Mouse (Mus musculus) embryo, embryonic 10 days (tissue): ENCODE data around the gene Arl4a.

Experiments used
- DNase-seq: peaks from one replicate; pipeline ENCODE4 v3.0.0-alpha.2; 2015; ENCODE audit warnings: low spot score

Gene Arl4a

DNA sequence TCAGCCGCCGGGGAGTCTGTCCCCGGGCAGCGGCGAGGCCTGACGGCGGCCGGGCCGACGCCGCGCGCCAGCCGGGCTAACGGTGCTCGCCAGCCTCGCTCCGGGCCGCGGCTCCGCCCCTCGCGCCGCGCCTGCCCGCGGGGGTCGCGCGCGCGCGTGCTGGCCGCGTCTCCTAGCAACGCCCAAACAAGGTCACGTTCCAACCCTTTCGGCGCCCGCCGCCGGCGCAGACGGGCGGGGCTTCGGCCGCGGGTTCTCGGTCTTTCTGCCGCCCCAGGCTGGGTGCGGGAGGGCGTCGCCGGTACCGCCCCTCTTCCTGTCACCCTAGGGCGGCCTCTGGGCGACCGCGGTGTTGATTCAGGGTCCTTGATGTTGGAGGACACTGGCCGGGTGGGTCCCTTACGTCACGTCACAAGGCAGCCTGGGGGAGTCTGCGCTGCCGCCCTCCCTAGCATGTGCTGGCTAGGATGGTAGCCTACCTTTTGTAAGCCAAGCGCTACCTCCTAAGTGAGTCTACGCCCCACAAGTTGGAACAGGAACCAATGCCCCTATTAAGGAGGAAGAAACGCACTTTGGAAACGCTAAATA lies at the start of gene Arl4a:
TSS of gene Arl4a (minus strand) at position 150 of the 588 bp plus-strand sequence.
- peak; percentile 80 for DNase-seq

DNA sequence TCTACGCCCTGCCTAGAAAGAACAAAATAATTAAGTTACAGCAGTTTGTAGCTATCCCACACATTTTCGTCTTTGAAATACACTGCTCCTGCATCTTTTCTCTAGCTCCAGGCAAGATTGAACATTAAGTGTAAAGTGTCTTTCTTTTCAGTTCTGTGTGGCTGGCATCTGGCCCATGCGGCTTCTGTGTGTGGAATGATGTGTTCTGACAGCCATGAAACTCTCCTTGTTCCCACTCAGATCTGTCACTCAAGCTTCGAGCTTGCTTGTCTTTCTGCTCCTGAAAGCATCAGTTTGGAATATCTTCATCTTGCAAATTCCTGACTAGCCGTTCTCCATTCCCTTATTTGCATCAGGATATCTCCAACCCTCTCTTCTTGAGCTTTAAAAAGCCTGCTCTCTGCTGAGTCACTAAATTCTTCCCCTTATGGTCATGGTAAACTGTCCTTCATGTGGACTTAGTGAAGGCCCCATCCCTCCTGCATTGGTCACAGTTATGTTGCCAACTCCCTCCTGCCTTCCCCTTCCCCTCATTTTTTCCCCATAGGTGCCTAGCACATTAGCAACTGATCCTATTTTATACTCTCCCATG lies 48.0 kb upstream of the Arl4a start:
- no peak for DNase-seq

DNA sequence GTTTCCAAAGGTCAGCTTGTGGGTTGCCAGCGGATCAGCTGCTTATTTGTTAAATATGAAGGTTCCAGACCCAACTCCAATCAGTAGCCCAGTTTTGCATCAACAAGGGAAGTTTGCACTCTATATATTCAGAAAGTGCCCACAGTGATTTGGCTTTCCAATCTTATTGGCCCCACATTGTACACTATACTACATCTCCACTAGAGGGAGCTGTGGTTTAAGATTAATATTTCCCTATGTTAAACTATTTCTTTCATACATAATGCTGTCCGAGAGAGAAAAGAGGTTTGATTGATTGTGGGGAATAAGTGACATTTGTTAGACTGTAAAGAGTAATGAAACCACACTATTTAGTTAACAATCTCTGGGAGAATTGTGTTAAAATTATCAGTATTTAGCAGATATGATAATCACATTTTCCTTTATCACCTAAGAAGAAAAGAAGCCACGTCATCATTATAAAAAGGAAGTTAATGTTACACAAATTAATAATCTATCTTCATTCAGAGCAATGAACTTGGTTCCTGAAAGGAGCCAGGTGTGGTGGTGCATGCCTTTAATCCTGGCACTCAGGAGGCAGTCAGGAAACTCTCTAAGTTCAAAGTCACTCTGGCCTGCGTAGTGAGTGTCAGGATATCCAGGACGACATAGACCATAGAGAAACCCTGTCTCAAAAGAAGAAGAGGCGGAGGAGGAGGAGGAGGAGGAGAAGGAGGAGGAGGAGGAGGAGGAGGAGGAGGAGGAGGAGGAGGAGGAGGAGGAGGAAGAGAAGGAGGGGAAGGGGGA lies 44.8 kb upstream of the Arl4a start:
- DNase-seq, result peak; percentile 60

DNA sequence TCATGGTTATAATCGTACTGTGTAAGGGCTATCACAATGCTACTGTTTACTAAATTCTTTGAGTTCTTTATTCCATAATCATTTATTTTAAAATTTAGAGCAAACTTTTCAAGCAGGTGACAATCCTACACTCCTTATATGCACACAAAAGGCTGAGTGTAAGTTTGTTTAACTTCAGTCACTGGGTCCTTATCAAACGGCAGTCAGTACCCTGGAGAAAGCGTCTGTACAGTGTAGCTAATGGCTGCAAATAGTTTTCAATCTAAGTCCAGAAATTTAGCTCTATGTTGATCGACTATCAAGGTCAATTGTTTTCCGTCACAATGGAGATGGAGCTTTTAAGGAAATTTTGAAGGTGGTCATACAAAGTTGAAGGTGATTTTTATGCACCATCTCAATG lies 44.2 kb upstream of the Arl4a start:
- no peak for DNase-seq

DNA sequence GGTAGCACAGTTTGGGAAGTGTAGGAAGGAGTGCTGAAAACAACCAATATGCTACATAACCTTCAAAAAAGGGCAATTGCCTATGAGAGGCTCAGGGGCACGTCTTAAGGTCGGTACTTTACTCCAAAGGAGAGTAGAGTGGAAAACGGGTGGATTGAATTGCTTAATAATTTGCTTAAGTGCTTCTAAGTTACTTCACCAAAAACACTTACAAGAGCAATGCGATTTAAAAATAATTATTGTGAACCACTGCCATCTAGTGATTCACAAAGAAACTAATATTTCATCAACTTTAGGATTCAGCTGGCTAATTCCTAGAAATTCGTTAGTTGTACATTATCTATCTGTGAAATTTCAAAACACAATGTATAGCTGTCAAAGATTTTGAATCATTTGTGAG lies 35.8 kb upstream of the Arl4a start:
- DNase-seq, result no peak

DNA sequence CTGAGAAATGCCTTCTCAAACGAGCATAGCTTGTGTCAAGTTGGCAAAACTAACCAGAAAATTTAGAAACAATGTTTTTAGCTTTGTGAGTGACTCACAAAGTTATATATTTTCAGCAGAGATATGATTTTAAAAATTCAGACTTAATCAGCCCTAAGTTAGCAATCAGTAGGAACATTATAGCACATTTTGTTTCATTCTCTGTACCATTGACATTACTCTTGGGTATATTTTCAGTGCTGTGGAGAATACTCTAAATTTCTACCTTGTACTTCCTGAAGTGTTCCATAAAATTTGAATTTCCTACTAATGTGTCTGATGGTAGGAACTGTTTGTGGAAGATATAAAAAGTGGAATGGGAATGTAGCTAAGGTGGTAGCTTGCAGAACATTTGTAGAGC lies 9.2 kb upstream of the Arl4a start:
- DNase-seq, result no peak

DNA sequence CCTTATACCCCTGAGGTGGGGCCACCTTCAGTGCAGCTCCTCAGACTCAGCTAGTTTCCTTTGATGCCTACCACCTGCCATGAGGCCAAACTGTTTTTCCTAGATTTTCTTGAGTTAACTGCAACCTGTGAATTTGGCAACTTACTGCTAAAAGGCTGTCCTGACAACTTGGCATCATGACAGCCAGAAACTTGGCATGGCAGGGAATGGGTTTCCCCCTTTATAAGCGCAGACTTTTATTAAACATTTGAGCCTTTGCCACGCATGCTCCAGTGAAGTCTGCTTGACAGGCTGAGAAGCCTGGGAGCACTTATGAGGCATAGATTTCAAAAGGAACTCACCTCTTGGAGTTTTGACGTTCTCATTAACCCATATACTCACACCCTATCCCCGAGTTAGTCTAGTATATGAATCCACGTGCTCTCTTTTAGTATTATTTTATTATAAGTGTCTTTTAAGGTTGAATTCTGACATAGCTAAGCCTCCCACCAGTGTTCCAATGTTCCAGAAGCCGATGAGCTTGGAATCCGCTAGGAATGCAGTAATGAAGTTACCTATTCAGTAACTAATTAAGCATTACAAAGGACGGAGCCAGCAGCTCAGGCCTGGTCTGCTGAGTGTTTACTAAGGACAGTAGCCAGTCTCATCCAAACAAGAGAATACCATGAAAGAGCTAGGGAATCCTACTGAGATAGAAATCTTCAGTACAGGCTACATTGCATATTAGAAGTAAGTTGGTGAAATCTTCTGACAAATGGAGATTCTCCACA lies 6.2 kb upstream of the Arl4a start:
- no peak for DNase-seq

DNA sequence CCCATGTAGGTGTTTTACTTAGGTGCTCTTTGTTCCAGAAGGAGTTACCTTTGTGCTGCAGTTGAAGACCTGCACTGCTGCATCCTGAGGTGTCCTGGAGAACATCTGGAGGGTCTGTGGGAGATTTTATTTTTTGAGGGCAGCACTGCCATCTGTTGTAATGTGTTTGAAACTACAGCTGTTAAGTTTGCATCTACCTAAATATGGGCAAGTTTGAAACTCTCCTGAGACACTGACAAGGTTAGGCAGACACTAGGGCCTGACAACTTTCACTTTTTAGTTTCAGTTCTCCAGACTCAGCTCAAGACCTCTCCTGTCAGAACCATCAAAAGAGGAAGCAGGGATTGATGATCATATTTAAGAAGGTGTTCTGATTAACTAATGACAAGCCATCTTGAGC lies 2.2 kb upstream of the Arl4a start:
- DNase-seq, result peak; percentile 55

DNA sequence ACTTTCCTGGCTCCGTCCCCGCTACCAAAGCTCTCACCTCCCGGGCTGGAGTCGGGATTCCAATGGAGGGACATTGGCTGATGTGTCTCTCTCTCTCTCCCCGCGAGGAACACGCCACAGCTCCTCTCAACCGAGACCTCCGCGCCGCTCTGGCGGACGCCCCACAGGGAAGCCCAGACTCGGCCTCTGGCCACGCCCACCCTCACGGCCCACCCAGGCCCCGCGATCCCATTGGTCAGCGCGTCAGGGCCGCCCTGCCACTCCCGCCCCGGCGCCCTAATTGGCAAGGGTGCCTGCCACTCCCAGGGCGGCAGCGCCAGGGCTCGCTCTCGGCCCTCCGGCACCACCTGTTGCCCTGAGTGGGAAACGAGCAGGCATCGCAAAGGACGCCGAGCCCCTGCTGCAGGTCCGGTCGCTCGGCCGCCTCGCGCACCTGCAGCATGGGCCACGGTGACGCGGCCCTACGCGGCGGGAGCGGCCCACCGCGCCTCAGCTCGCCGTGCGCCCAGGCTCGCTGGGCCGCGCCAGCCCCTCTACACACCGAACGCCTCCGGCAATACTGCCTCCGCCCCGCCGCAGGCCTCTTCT lies 505 bp downstream of the Arl4a start:
- peak; percentile 97 for DNase-seq

DNA sequence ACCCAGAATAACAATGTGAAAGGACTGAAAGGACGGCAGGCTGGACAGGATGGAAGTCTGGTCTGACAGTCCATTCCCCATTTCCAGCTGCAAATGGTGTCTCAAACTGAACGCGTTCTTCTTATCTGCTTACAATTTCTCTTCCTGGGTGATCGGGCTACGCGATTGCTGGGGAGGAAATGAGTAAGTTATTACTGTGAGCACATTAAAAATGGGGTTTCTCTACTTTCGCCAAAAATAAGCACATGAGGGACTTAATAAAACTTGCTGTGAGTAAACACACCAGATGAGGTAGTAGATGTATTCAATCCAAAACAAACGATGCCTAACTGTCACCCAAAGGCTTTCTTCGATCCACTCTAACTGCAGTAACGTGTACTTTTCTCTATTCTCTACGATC lies 1.2 kb downstream of the Arl4a start:
- DNase-seq, result peak; percentile 15

DNA sequence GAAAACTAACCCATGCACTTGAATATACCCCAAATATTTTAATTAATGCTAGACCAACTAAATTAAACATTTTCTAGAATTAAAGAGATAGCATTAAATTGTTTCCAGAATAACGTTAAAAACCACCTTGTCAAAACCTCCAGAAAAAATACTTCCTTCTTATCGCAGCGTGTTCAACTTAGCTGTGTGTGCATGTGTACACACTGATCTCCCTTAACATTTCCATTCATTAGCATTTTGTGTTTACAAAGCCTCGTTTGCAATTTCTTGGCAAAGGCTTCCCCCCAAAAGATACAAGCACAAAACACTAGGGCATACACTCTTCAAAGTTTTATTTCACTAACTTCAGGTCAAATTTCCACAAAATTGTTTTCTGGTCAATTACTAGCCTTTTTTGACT lies 2.3 kb downstream of the Arl4a start:
- no peak for DNase-seq

DNA sequence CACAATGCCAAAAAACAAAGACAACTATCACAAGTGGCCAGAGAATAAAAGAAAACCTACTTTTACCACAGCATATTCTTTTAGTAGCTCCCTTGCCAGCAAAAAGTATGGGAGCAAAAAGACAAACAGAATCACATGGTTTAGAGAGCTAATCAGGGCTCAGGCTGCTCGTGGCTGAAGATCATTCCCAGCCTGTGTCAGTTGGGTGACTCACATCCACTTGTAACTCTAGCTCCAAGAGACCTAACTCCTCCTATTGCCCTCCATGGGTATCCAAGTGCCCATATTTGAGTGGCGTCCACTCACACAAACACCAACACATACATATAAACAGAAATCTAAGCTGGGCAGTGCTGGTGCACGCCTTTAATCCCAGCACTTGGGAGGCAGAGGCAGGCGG lies 8.6 kb downstream of the Arl4a start:
- no peak for DNase-seq

DNA sequence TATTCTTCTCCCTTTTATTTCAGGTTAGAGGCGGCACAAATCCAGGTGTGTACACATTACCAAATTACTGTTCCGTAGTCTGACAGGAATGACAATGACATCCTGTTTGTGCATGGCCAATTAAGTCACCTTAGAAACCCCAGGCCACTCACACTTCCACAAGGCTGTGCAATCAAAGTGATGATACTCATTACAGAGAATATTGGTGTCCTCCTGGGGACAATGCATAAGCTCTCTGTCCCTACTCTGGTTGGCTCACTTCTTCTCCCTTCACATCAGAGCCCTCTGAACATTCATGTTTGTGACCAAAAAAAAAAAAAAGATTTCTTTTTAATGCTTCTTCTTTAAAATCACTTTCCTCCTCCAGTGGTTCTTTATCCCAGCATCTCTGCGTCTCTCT lies 10.0 kb downstream of the Arl4a start:
- DNase-seq, result no peak

DNA sequence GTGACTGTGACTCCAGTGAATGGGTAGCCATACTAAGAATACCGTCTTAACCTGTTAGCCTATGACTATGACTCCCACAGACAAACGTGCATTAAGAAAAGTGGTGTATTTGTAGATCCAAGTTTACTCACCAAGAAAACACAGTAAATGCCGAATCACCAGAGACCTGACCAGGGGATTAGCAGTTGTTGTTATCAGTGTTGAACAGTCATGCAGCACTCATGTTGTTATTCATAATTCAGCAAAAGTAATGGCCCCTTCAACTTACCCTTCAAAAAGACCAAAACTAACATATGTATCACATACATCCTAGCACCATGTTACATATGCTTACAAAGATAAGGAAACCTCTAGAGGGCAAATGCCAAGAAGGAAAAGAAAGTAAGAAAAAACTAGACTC lies 10.4 kb downstream of the Arl4a start:
- no peak for DNase-seq

DNA sequence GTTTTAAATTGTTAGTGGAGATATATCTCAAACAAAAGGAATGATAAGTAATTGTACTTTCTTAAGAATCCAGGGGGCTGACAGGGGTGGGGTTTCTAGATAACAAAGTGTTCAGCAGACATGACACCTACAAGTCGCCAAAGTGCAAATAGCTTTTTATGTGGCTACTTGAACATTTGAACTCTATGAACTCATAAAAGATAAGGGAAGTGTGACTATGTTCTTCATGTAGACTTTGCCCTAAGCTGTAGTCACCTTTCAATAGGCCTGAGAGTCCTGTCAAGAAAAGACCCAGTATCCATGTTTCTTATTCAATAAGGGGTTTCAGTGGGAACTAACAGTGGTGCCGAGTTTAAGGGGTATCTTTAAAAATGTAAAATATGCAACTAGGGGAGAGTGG lies 13.9 kb downstream of the Arl4a start:
- no peak for DNase-seq

DNA sequence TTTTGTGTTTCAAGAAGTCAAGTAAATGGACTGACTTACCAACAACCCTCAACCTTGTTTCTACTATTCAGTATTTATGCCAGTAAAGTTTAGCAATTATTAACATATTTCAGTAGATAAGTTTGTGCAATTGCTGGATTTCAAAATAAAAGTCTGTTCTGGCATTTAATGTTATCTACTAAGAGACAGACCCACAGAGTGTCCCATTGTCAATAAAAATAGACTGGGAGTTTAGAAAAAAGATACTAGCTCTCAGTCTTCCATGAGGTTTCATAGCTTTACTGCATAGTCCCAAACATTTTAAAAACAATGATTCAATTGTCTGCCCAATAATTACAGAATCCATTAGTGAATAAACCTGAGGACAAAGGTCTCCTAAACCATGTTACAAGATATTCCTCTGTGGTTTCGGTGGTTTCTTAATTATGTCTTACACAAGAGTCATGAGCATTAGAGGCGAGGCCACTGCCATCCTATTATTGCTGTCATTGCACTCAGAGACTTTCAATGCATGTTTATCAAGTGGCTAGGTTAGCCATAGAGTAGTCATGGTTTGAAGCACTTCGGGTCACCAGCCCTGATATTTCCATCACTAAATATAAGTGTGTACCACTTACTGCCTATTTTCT lies 14.7 kb downstream of the Arl4a start:
- no peak for DNase-seq

DNA sequence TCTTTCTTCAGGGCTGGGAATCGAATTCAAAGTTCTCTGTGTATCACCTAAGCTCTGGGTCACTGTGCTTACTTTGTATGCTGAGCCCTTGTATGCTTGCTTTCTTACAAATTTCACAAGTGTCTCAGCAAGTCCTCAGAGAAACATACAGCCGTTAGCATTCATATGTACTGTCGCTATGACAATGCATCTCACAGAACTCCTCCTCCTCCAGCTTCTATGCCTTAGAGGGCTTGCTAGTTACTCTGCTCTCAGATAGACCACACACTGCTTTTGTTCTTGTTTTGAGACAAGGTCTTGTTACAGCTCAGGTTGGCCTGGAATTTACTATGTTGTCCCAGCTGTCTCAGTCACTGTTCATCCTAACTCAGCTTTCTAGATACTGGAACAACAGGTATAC lies 15.5 kb downstream of the Arl4a start:
- no peak for DNase-seq

DNA sequence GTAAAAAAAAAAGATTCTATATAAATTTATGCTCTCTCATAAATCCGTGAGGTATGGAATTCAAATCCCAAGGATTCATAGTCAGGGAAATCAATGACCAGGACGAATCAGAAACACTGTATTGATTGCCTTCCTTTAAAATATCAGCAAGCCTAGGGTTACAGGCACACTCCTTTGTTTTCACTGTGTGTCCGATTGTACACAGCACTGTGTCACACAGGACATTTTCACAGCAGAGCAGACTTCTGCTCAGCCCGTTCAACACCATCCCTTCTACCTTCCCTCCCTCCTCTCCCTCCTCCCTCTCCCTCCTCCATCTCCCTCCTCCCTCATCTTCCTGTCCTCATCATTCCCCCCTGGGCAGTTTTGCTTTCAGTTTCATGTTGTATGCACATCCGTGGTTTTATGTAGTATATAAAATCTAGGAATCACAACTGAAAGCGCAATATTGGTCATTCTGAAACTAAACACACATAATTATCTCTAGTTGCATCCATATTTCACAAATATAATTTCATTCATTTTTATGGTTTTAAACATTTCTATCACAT lies 19.8 kb downstream of the Arl4a start:
- DNase-seq, result no peak

DNA sequence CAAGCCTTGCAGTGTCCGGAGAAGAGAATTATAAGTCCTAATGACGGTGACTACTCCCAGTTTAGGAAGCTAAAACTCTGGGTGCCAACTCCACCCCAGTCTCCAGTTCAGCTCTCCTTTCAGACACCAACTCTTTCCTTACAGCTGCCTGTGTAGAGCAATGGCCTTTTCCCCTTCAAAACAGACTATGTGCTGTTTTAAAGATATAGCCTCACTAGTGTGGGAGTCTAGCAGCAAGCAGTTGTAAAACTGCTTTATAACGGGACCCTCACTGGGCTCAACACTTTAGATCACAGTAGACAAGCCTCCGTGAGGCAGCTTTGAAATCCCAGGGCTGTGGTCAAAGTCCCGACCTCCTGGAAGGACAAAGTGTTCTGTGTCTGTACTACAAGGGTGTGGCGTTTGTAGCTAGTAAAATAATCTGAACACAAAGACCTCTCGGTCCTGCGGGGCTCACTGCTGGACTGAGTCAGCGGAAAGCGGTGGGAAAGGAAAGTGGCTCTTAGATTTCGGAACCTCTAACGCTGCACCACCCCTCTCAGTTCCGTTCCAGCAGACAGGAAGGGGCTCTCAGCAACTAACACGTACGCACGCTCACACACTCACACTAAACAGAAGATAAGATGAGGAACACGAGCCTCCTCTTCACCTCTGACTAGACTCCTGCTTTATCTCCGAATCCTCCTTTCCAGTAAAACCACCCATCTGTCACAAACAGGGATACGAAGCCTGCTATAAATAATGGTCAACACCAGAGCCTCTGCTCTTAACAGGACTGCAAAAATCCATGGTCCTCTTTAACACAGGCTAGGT lies 21.0 kb downstream of the Arl4a start:
- DNase-seq, result peak; percentile 65

DNA sequence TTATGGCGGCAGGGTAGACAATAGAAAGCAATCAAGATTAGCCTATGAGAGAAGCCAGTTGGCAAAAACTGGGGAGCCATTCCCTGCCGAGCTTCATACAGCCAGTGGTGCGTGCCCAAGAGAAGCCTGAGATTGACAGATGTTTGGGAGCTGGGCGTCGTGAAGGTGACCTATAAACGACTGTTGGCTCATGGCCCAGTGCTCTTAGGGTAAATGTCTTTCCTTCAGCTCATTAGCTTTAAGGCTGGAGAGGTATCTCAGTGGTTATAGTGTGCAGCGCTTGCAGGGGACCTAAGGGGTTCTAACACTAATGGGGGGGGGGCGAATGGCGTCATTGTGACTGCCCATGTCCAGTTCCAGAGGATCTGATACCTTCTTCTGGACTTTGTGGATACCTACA lies 21.8 kb downstream of the Arl4a start:
- no peak for DNase-seq

DNA sequence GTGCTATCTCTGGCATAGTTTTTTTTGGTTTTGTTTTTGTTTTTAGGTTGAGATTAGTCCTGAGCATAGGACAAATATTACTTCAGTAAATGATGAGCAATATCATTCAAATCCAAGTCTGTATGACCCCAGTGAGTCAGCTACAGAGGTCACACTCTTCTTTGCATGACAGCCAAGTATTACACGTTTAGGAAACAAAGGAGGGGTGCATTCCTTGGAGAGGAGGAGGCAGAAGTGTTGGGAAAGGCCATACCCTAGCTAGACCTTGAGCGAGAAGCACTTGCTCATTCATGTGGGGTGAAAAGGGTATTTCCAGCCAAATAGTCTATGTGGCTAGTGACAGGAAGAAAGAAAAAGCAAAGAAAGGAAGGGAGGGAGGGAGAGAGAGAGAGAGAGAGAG lies 28.0 kb downstream of the Arl4a start:
- DNase-seq, result no peak
